Mouse (Mus musculus): ENCODE data around the gene Nhlrc4. TPM values are rescaled to one million over a fixed set of nuclear protein-coding genes. Genes with fewer than 3 reads are reported as not detected.

Gene Nhlrc4
- polyA plus RNA-seq, 1 experiment = 3.4 TPM

DNA sequence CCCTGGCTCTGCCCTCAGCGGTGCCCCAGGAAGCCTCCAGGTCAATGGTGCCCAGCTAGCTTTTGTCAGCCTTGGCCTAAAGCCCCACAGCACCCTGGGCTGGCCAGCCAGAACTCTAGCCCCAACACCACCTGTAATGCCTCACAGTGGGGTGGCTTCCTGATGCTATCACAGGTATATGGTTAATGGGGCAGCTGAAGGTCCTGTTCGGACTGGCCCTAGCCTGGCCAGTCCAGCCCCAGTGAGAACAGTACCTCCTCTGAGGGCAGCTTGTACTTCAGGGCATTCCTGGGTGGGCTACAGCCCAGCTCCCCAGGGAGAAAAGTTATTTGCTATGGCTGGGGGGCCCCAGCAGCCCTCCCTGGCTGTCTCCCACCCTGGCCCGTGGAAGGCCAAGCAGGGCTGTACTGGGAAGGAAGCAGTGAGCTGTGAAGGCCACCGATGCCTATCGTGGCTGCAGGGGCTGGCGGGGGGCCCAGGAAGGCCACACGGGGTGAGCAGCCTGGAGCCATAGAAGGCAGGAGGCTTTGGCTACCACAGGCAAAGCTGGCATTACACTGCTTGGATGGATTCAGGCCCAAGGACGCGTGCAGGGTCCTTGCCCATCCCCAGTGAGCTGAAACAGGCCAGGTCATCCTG lies 875 bp upstream of the Nhlrc4 start:
- peaks cover 66% of the 10 kb centered on the region for H3K4me1 ChIP-seq (ENCODE audit: control insufficient read depth)
- H3K36me3 ChIP-seq (ENCODE audit: control insufficient read depth) = peaks cover 54% of the 10 kb centered on the region
- H3K4me3 ChIP-seq (replicated peaks) = peak overlapping the region; percentile 44
- no peak for TF ChIP-seq GATA1 (IDR thresholded peaks at IDR 0.05; ENCODE audit: low read length)
- TF ChIP-seq TAL1 (IDR thresholded peaks at IDR 0.05; ENCODE audit: low read length) = no peak
- no peaks in the 10 kb centered on the region for H3K9me3 ChIP-seq (ENCODE audit: control insufficient read depth, low read length)
- peaks cover 12% of the 10 kb centered on the region for H3K27me3 ChIP-seq (ENCODE audit: control insufficient read depth)

DNA sequence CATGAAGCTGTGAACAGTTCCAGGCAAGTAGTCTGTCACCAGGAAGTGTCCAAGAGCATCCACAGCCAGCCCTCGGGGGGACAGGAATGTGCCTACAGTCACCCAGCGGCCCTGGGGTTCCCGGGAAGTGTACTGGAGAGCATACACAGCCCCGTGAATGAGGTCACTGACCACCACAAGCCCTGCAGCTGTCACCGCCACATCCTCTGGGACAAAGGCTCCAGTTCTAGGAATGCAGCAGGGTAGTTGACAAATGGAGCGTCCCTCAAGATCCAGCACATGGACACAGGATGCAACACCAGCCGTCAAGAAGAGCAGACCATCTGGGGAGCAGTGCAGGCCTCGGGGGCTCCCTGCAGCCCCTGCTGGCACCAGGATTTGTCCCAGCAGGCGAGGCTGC lies 992 bp downstream of the Nhlrc4 start:
- Histone ChIP-seq H3K27me3 (ENCODE audit: control insufficient read depth) (no peaks in the 10 kb centered on the region), H3K4me1 (ENCODE audit: control insufficient read depth) (peaks cover 80% of the 10 kb centered on the region), H3K9me3 (ENCODE audit: control insufficient read depth, low read length) (no peaks in the 10 kb centered on the region), H3K4me3 (replicated peaks) (peak overlapping the region; percentile 81), H3K36me3 (ENCODE audit: control insufficient read depth) (peaks cover 73% of the 10 kb centered on the region)
- TF ChIP-seq GATA1 (IDR thresholded peaks at IDR 0.05; ENCODE audit: low read length) (no peak), TAL1 (IDR thresholded peaks at IDR 0.05; ENCODE audit: low read length) (no peak)

DNA sequence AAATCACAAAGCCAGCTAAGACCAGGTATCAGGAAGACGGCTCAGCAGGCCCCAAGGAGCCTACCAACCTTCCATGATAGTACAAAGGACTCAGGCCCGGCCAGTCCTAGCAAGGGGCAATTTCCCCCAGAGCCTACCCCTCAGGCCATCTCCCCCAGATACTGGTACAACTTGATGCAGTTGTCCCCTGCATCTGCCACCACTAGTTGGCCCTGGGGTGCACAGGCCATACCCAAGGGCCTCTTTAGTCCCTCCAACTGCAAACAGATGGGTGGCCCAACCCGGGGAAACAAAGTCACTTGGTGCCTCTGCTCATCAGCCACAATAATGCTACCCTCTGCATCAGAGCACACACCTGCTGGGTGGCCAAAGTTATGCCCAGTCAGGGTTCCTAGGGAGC lies 1.5 kb downstream of the Nhlrc4 start:
- Histone ChIP-seq H3K9me3 (ENCODE audit: control insufficient read depth, low read length) (no peaks in the 10 kb centered on the region), H3K4me1 (ENCODE audit: control insufficient read depth) (peaks cover 80% of the 10 kb centered on the region), H3K36me3 (ENCODE audit: control insufficient read depth) (peaks cover 76% of the 10 kb centered on the region), H3K4me3 (replicated peaks) (peak overlapping the region; percentile 81), H3K27me3 (ENCODE audit: control insufficient read depth) (no peaks in the 10 kb centered on the region)
- no peak for TF ChIP-seq GATA1 (IDR thresholded peaks at IDR 0.05; ENCODE audit: low read length)
- TF ChIP-seq TAL1 (IDR thresholded peaks at IDR 0.05; ENCODE audit: low read length) = no peak

- TF ChIP-seq GATA1 (IDR thresholded peaks at IDR 0.05; ENCODE audit: low read length) (peak; percentile 96), TAL1 (IDR thresholded peaks at IDR 0.05; ENCODE audit: low read length) (peak; percentile 100)
- Histone ChIP-seq H3K27me3 (ENCODE audit: control insufficient read depth) (no peaks in the 10 kb centered on the region), H3K36me3 (ENCODE audit: control insufficient read depth) (peaks cover 76% of the 10 kb centered on the region), H3K4me3 (replicated peaks) (peak overlapping the region; percentile 81), H3K4me1 (ENCODE audit: control insufficient read depth) (peaks cover 80% of the 10 kb centered on the region), H3K9me3 (ENCODE audit: control insufficient read depth, low read length) (no peaks in the 10 kb centered on the region)
These were observed 2.1 kb downstream of the Nhlrc4 start for GRCm38 (mm10) chr17:25942597-25943151.

GRCm38 (mm10) chr17:25941511-25942241 lies 3.1 kb downstream of the Nhlrc4 start:
- Histone ChIP-seq H3K36me3 (ENCODE audit: control insufficient read depth) (peaks cover 82% of the 10 kb centered on the region), H3K4me1 (ENCODE audit: control insufficient read depth) (peaks cover 80% of the 10 kb centered on the region), H3K4me3 (replicated peaks) (peak overlapping the region; percentile 81), H3K9me3 (ENCODE audit: control insufficient read depth, low read length) (no peaks in the 10 kb centered on the region), H3K27me3 (ENCODE audit: control insufficient read depth) (no peaks in the 10 kb centered on the region; the same call in 1 of the 2 replicates)
- TF ChIP-seq GATA1 (IDR thresholded peaks at IDR 0.05; ENCODE audit: low read length) = no peak
- no peak for TF ChIP-seq TAL1 (IDR thresholded peaks at IDR 0.05; ENCODE audit: low read length)

- peak overlapping the region; percentile 35 for H3K4me3 ChIP-seq (replicated peaks)
- H3K4me1 ChIP-seq (ENCODE audit: control insufficient read depth) = peaks cover 90% of the 10 kb centered on the region
- no peaks in the 10 kb centered on the region; the same call in 1 of the 2 replicates for H3K27me3 ChIP-seq (ENCODE audit: control insufficient read depth)
- TF ChIP-seq TAL1 (IDR thresholded peaks at IDR 0.05; ENCODE audit: low read length) (no peak), GATA1 (IDR thresholded peaks at IDR 0.05; ENCODE audit: low read length) (no peak)
- H3K36me3 ChIP-seq (ENCODE audit: control insufficient read depth) = peaks cover 100% of the 10 kb centered on the region
- no peaks in the 10 kb centered on the region for H3K9me3 ChIP-seq (ENCODE audit: control insufficient read depth, low read length)
These were observed 10.2 kb downstream of the Nhlrc4 start for GRCm38 (mm10) chr17:25934526-25934925.

DNA sequence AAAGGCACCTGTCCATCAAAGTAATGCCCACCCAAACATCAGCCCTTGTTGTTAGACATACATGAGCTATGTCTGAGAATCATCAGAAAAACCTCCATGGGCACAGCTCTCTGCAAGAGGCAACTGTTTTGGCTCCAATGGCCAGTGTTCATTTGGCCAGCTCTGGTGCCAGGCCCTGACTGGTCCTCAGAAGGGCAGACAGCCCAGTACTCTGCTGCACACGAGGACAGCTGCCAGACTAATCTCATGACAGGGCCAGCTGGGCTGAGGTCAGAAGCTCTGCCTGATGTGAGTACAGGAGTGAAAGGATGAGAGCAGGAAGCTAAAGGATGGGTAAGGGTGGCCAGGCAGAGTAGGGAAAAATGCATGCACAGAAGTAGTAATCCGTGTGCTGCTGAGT lies 19.4 kb downstream of the Nhlrc4 start:
- TF ChIP-seq TAL1 (IDR thresholded peaks at IDR 0.05; ENCODE audit: low read length) (no peak), GATA1 (IDR thresholded peaks at IDR 0.05; ENCODE audit: low read length) (no peak)
- Histone ChIP-seq H3K9me3 (ENCODE audit: control insufficient read depth, low read length) (no peaks in the 10 kb centered on the region), H3K36me3 (ENCODE audit: control insufficient read depth) (peaks cover 82% of the 10 kb centered on the region), H3K4me1 (ENCODE audit: control insufficient read depth) (peaks cover 56% of the 10 kb centered on the region), H3K27me3 (ENCODE audit: control insufficient read depth) (no peaks in the 10 kb centered on the region; the same call in 1 of the 2 replicates), H3K4me3 (replicated peaks) (no peak overlapping the region)

- H3K36me3 ChIP-seq (ENCODE audit: control insufficient read depth) = peaks cover 54% of the 10 kb centered on the region
- H3K4me3 ChIP-seq (replicated peaks) = no peak overlapping the region
- peaks cover 62% of the 10 kb centered on the region for H3K4me1 ChIP-seq (ENCODE audit: control insufficient read depth)
- no peaks in the 10 kb centered on the region for H3K27me3 ChIP-seq (ENCODE audit: control insufficient read depth)
- TF ChIP-seq GATA1 (IDR thresholded peaks at IDR 0.05; ENCODE audit: low read length) = no peak
- no peak for TF ChIP-seq TAL1 (IDR thresholded peaks at IDR 0.05; ENCODE audit: low read length)
- H3K9me3 ChIP-seq (ENCODE audit: control insufficient read depth, low read length) = no peaks in the 10 kb centered on the region
These were observed 22.6 kb downstream of the Nhlrc4 start for GRCm38 (mm10) chr17:25922120-25922519.
